Mouse (Mus musculus) midbrain, postnatal 0 days (tissue): Measurements from ENCODE around the gene 4930523C07Rik. TPM values are rescaled to one million over a fixed set of nuclear protein-coding genes. Genes with fewer than 3 reads are reported as not detected.

Source experiments
- ATAC-seq: fragments of 200-750 bp; cut with Nextera tagmentation; 2 replicates; pipeline ENCODE4 v1.8.0; 2017; ENCODE audit warnings: moderate number of reproducible peaks, mild to moderate bottlenecking, moderate TSS enrichment, moderate library complexity; ENCODE audit not compliant: low FRiP score
- DNase-seq: peaks from one replicate; pipeline ENCODE4 v3.0.0-alpha.2; 2015; ENCODE audit warnings: low spot score
- H3K27ac ChIP-seq: fragments of 300-500 bp; sonication (generic); 2 replicates; pipeline ENCODE4 v1.5.1; 2014; ENCODE audit warnings: low read depth, mild to moderate bottlenecking, low read length, mixed read lengths
- H3K27me3 ChIP-seq: fragments of 300-500 bp; sonication (generic); 2 replicates; pipeline ENCODE4 v1.6.1; 2014; ENCODE audit warnings: low read length, control low read depth, mixed read lengths; ENCODE audit not compliant: insufficient read depth
- H3K36me3 ChIP-seq: fragments of 300-500 bp; sonication (generic); 2 replicates; pipeline ENCODE4 v1.6.1; 2014; ENCODE audit warnings: low read length, control low read depth, mixed read lengths; ENCODE audit not compliant: insufficient read depth
- H3K4me1 ChIP-seq: fragments of 300-500 bp; sonication (generic); 2 replicates; pipeline ENCODE4 v1.6.1; 2014; ENCODE audit warnings: mild to moderate bottlenecking, control low read depth, antibody characterized with exemption, low read length, mixed read lengths; ENCODE audit not compliant: insufficient read depth
- H3K4me2 ChIP-seq: fragments of 300-500 bp; sonication (generic); 2 replicates; pipeline ENCODE4 v1.6.1; 2014; ENCODE audit warnings: low read depth, mild to moderate bottlenecking, low read length, mixed read lengths; ENCODE audit not compliant: poor library complexity, severe bottlenecking
- H3K4me3 ChIP-seq: fragments of 300-500 bp; sonication (generic); 2 replicates; pipeline ENCODE4 v1.5.1; 2014; ENCODE audit warnings: low read depth, mild to moderate bottlenecking, low read length, moderate library complexity
- H3K9ac ChIP-seq: fragments of 300-500 bp; sonication (generic); replicated peaks from 2 replicates; pipeline ENCODE4 v1.6.1; 2014; ENCODE audit warnings: mild to moderate bottlenecking, low read length, moderate library complexity, mixed read lengths; ENCODE audit not compliant: poor library complexity, severe bottlenecking
- H3K9me3 ChIP-seq: fragments of 300-500 bp; sonication (generic); 2 replicates; pipeline ENCODE4 v1.6.1; 2016; ENCODE audit warnings: low read length, control low read depth
- CTCF ChIP-seq: IDR thresholded peaks from 2 replicates; pipeline ENCODE4 v1.5.1; 2016; ENCODE audit warnings: antibody characterized with exemption, mild to moderate bottlenecking
- WGBS: fragments of 180-500 bp; shearing (Covaris S2); extraction: QIAGEN DNeasy Blood & Tissue Kit; methylation state at CpG from one replicate; pipeline ENCODE4 v1.1.7; 2014; 5-methylcytosine and 5-hydroxymethylcytosine counted together
- polyA plus RNA-seq: library from polyadenylated mRNA; unstranded; fragments of >200 nt; fragmentation: Nextera tagmentation; extraction: Ambion mirVana; gene quantifications from 2 replicates; pipeline ENCODE4 v1.2.1, GENCODE M21; 2015
- total RNA-seq: library from RNA; depleted of rRNA; stranded (reverse); fragments of >200 nt; gene quantifications from 2 replicates; pipeline ENCODE4 v1.2.3, GENCODE M21; 2014

Gene 4930523C07Rik
- total and polyA plus RNA-seq, 2 experiments from 2014 or later, result 1.6 to 2.0 TPM

DNA sequence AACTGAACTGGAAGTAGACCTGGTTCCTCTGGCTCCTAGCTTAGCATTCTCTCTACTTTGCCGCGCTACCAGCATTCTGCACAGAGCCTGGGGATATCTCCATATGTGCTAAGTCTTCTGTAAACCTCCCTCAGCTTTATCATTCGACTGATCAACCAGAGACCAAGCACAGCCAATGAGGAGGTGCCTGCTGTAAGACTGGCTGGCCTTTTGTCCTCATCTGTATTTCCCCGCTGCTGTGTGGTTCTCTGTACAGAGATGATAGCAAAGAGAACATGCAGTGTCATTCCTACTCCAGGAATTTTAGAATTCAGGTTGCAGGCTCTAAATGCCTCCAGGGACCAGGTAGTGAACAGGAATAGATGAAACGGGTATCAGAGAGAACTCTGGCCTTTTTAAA, 17.1 kb downstream of the 4930523C07Rik start:
- DNase-seq (no peak), ATAC-seq (no peak)
- Histone ChIP-seq H3K27ac (no peak overlapping the region), H3K9ac (no peak overlapping the region), H3K27me3 (no peaks in the 10 kb centered on the region), H3K36me3 (no peaks in the 10 kb centered on the region), H3K4me3 (no peak overlapping the region), H3K4me1 (no peaks in the 10 kb centered on the region), H3K9me3 (no peaks in the 10 kb centered on the region), H3K4me2 (no peak overlapping the region)
- WGBS, result 78% methylated on average over 5 of the region's 5 CpGs
- TF ChIP-seq CTCF, result no peak

DNA sequence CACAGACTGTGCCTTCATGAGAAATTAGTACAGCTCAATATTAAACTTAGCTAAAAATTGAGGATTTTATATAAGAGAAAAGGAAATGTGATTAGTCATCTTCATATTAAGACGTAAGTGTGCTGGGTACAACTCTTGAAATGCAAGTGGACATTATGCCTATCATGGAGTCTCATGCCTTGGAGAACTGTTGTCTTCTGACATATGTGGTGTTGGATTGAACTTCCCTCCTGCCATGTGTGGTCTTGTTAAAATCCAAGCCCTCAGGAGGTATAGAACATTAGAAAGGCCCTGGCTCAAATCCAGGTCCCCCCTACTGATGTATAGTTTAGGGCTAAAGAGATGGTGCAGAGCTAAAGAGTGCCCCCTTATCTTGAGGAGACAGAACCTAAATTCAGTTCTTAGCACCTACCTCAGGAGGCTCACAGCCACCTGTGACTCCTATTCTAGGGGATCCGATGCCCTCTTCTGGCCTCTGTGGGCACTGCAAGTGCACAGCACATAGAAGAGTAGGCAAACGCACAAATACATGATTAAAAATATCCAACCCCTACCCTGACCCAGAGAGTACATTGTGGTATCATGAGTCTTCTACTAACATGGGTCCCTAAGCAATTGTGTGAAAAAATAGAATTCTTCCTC, 17.7 kb downstream of the 4930523C07Rik start:
- no peak for ATAC-seq
- WGBS, result 59% methylated on average over 3 of the region's 3 CpGs
- peak; percentile 59 for TF ChIP-seq CTCF
- Histone ChIP-seq H3K27ac (no peak overlapping the region), H3K4me2 (no peak overlapping the region), H3K4me1 (no peaks in the 10 kb centered on the region), H3K27me3 (no peaks in the 10 kb centered on the region), H3K36me3 (no peaks in the 10 kb centered on the region), H3K9ac (no peak overlapping the region), H3K4me3 (no peak overlapping the region), H3K9me3 (no peaks in the 10 kb centered on the region)
- no peak for DNase-seq

DNA sequence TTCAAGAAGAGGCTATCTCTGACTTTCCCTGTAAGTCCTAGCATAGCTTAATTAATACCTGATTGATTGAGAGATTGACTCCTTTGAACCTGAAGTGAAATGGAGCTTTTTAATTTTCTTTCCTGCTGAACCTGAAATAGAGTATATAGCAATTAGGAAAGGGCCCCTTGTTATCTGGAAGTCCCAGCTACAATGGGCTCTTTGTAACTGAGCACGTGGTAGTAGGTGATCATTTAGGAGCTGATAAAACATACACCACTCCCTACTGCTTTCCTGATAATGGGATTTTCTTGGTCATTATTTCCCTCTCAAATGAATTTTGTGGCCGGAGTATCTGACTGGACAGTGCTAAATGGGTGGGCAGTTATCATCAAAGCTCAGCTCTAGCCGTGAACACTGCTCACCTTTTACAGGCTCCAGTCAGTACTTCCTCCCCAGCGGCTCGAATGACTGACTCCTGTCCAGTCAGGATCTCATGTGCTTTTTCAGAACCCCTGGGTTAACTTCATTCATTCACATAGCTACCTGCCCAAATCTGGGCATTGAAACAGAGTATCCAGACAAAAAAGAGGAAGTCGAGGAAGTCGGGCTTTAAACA, 20.5 kb downstream of the 4930523C07Rik start:
- H3K36me3 ChIP-seq, result no peaks in the 10 kb centered on the region
- H3K9me3 ChIP-seq, result no peaks in the 10 kb centered on the region
- no peak overlapping the region for H3K27ac ChIP-seq
- no peak for TF ChIP-seq CTCF
- no peak overlapping the region for H3K4me2 ChIP-seq
- no peak overlapping the region for H3K4me3 ChIP-seq
- ATAC-seq (no peak), DNase-seq (no peak)
- H3K27me3 ChIP-seq, result no peaks in the 10 kb centered on the region
- H3K4me1 ChIP-seq, result no peaks in the 10 kb centered on the region
- 73% methylated on average over 7 of the region's 7 CpGs for WGBS
- H3K9ac ChIP-seq, result no peak overlapping the region

GRCm38 (mm10) chr1:160078882-160079661, 34.9 kb downstream of the 4930523C07Rik start:
- Histone ChIP-seq H3K27ac (no peak overlapping the region), H3K4me1 (no peaks in the 10 kb centered on the region), H3K4me2 (no peak overlapping the region), H3K9me3 (no peaks in the 10 kb centered on the region), H3K27me3 (no peaks in the 10 kb centered on the region), H3K4me3 (no peak overlapping the region), H3K9ac (no peak overlapping the region), H3K36me3 (no peaks in the 10 kb centered on the region)
- DNase-seq (no peak), ATAC-seq (no peak)
- WGBS, result 74% methylated on average over 14 of the region's 14 CpGs
- TF ChIP-seq CTCF, result no peak

DNA sequence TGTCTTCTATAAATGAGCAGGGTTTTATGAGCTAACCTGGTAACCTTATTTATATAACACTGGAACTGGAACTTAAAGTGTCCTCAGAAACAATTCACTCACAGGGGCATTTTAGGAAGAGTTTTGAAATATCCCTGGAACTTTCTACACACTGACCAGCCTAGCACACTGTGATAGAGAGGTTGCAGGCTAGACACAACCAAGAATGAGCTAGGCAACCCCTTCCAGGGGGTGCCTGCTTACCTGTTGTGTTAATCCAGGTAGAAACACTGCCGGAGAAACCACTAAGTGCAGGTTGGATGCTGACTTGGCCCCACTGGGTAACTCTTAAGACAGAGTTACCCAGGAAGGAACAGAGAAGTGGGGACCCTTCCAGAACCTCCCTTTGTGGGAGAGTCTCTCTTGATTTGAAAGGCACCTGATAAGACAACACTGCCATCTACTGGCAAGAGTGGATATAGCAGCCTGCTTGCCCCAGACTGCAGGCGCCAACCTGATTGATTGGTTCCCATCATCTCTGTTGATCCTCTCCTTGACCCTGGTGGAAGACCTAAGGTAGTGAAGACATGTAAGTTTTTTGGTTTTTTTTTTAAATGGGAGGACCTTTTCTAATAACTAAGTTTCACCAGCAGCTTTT, 36.7 kb downstream of the 4930523C07Rik start:
- Histone ChIP-seq H3K4me3 (no peak overlapping the region), H3K4me1 (no peaks in the 10 kb centered on the region), H3K9me3 (no peaks in the 10 kb centered on the region), H3K27ac (no peak overlapping the region), H3K9ac (no peak overlapping the region), H3K36me3 (no peaks in the 10 kb centered on the region), H3K4me2 (no peak overlapping the region), H3K27me3 (no peaks in the 10 kb centered on the region)
- ATAC-seq, result peak; percentile 29; the same call in 1 of the 2 replicates
- DNase-seq, result peak; percentile 81
- 24% methylated on average over 2 of the region's 2 CpGs for WGBS
- peak; percentile 98 for TF ChIP-seq CTCF
